Mouse (Mus musculus) splenic B cell, adult 2 months (primary cell): ENCODE data around the gene Vwa8.

Experiments used
- DNase-seq: peaks from one replicate; pipeline ENCODE4 v3.0.0-alpha.2; 2011; ENCODE audit warnings: low read depth, low spot score
- H3K27me3 ChIP-seq: 2 replicates; pipeline ENCODE4 v1.6.1; 2012; ENCODE audit warnings: mild to moderate bottlenecking, low read length, moderate library complexity, mixed read lengths; ENCODE audit not compliant: control insufficient read depth, poor library complexity, insufficient read depth, severe bottlenecking
- H3K36me3 ChIP-seq: 2 replicates; pipeline ENCODE4 v1.6.1; 2012; ENCODE audit warnings: mild to moderate bottlenecking, low read length, moderate library complexity, mixed read lengths; ENCODE audit not compliant: control insufficient read depth, poor library complexity, insufficient read depth, severe bottlenecking

Gene Vwa8

DNA sequence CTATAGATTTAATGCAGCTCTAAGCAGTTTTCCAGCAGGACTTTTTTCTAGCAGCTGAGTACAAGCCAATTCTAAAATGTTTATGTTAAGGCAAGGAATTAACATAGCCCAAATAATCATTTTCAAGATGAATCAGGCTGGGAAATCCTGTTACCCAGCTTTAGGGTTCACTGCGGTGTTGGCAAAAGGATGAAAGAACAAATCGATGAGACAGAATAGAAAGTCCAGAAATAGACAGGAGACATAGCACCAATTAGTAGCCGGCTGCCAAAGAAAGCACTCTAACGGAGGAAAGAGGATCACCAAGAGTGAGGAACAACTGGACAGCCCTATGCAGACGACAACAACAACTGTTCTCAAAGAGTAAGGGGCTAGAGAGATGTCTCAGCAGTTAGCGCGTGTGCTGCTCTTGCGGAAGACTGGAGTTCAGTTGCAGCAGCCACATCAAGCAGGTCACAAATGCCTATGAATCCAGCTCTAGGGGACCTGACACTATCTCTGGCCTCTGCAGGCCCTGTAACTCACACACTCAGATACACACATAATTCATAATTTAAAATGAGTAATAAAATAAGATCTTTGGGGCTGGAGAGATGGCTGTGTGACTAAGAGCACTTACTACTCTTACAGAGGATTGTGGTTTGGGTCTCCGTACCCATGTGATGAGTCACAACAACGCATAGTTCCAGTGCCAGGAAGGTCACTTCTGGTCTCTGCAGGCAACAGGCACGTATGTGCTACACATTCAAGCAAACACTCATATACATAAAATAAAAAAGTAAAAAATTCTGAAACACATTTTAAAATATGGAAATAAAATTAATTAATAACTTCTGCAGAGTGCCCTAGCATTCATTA is 265.9 kb downstream of the Vwa8 start:
- Histone ChIP-seq H3K27me3 (no peaks in the 10 kb centered on the region), H3K36me3 (no peaks in the 10 kb centered on the region)
- no peak for DNase-seq

GRCm38 (mm10) chr14:79118457-79118856 is 269.6 kb downstream of the Vwa8 start:
- H3K27me3 ChIP-seq, result no peaks in the 10 kb centered on the region
- H3K36me3 ChIP-seq, result no peaks in the 10 kb centered on the region
- no peak for DNase-seq

DNA sequence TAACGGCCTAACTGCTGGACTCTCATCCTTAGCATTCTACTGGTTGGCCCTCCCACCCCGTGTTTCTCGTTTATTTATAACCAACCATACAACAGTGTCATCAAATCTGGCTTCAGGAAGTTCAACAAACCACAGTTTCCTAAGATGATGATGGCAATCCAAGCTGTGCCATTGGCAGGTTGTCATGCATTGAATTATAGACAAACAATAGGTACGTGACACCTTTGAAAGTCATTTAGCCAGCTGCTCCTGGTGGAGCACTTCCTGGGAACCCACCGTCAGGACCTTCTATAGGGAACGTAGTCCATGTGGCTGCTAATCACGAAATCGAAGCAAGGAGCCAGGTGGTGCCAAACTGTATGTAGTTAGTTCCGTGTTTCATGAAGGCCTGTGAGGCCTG is 270.5 kb downstream of the Vwa8 start:
- DNase-seq, result no peak
- Histone ChIP-seq H3K27me3 (no peaks in the 10 kb centered on the region), H3K36me3 (no peaks in the 10 kb centered on the region)

GRCm38 (mm10) chr14:79120681-79121080 is 271.8 kb downstream of the Vwa8 start:
- Histone ChIP-seq H3K36me3 (no peaks in the 10 kb centered on the region), H3K27me3 (no peaks in the 10 kb centered on the region)
- DNase-seq, result no peak

DNA sequence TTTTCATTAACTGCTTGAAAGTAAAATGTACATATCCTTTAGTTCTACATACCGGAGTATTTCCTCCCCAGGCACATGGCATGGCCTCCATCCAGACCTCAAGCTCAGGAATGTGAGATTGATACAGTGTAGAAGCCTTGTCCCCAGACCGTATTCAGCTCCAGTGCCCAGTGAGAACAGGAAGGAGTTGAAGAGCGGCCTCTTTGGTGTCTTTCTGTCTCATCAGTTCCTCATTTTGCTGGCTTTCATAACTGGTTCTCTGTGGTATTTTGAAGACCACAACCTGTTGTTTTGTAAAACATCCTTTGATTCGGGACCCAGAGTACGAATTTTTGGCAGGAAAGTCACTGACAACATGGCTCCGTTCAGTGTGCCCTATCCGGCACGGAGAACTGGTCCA is 274.6 kb downstream of the Vwa8 start:
- Histone ChIP-seq H3K36me3 (no peaks in the 10 kb centered on the region), H3K27me3 (no peaks in the 10 kb centered on the region)
- DNase-seq, result peak; percentile 56

DNA sequence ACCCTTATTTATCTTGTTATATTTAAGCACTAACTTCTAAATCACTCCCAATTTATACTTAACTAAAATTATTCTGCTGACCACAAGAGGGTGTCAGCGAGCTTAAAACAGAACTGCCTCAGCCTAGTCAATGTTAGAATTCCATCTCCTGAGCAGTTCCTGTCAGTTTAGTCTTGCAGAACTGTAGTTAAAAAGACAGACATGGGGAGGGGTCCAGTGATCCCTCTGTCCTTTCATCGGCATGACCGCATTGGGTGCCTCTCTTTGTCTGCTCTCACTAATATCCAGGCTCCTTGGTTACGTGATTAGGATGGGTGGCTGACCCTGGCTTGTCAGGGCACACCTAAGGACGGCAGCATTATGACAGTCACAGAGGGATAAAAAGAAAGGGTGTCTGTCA is 275.8 kb downstream of the Vwa8 start:
- Histone ChIP-seq H3K36me3 (no peaks in the 10 kb centered on the region), H3K27me3 (no peaks in the 10 kb centered on the region)
- DNase-seq, result peak; percentile 65

- H3K27me3 ChIP-seq, result no peaks in the 10 kb centered on the region
- H3K36me3 ChIP-seq, result no peaks in the 10 kb centered on the region
- no peak for DNase-seq
Measured at GRCm38 (mm10) chr14:79126176-79126575, 277.3 kb downstream of the Vwa8 start.

DNA sequence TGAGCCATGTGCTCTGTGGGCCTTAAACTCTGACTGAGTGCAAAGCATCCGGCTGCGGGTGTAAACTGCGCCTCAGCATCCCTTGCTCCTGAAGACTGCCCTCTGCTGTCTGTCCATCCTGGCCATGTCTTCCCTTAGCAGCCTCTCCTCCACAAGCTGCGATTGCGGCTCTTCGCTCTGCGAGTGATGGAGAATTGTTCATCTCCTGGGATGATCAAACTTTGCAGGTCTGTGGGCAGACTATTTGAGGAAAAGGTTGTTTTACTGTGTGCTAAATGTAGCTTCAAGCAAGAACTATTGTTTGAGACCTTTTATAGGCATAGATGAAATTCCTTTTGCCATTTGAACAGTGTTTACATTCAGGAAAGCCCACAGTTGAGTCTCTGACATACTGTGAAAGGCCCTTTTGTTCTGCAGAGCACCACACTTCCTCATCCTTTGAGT is 286.1 kb downstream of the Vwa8 start:
- Histone ChIP-seq H3K36me3 (no peaks in the 10 kb centered on the region; the same call in 1 of the 2 replicates), H3K27me3 (no peaks in the 10 kb centered on the region)
- no peak for DNase-seq

DNA sequence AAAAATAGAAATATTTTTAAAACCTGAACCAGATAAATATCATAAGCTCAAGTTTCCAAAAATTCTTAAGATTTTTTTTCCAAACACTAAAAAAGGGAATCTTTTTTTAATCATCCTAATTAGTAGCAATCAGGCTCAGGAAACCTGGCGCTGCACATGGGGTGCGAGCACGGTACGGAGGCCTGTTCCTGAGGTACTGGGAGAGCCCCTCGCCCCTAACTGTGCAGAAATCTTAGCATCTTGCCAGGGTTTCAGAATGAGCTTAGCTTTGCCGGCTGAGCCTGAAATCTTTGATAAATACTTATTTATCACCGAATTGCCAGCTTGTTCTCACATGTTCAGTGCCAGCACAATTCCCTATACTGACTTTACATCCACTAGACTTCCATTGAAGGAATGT is 286.6 kb downstream of the Vwa8 start:
- DNase-seq, result no peak
- no peaks in the 10 kb centered on the region for H3K27me3 ChIP-seq
- no peaks in the 10 kb centered on the region; the same call in 1 of the 2 replicates for H3K36me3 ChIP-seq

DNA sequence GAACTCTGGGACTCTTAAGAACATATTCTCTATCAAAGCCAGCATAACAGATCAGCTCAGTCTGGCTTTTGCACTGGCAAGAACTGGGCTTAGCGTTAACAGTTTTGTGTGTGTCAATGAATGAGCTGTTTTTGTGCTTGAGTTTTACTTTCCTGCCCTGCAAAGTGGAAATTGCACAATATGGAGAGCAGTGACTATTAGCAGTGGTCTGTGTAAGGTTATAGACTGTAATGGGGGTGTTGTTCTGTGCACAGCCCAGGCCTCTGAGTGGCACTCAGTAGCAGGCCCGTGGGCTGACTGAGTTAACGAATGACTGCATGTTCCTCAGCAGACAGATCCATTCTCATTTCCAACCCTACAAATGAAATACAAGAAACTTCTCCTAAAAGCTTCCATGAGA is 287.7 kb downstream of the Vwa8 start:
- H3K27me3 ChIP-seq, result no peaks in the 10 kb centered on the region
- no peak for DNase-seq
- no peaks in the 10 kb centered on the region; the same call in 1 of the 2 replicates for H3K36me3 ChIP-seq

DNA sequence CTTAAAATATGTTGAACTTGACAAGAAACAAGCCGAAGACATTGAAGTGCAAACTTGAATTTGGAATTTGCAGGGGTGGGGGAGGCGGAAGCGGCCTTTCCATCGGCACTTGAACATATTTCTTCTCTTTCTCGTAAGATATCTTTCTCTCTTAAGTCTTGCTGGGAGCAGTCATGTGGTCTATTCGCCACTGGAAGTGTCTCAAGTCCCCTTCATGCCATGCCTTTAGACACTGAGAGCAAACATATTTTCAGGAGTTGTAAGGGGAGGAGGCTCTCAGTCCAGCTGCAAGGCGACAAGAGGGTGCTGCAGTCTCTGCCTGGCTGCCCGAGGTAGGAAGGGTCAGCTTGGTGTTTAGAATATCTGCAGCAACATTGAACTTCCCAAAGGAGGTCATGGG is 288.2 kb downstream of the Vwa8 start:
- H3K27me3 ChIP-seq, result no peaks in the 10 kb centered on the region
- DNase-seq, result no peak
- H3K36me3 ChIP-seq, result no peaks in the 10 kb centered on the region; the same call in 1 of the 2 replicates

DNA sequence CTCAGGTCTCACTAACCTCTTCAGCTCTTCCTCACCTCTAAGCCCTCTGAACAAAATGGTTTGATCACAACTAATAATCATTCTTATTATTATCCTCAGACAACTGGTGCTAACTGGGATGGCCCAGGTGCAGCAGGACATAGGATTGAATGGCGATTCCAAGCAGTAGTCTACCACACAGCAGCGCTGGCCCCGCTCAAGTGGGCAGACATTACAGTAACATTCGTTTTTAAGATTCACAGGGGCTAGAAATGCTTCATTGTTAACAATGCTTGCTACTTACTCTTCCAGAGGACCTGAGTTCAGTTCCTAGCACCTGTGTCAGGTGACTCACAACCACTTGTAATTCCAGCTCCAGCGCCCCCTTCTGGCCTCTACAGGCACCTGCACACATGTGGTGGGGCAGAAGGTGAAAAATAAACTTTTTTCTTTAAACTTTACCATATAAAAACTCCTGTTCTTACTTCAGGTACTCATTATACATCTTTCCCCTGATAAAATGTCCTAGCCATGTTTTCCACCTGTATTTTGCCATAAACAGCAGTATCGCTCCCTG is 290.3 kb downstream of the Vwa8 start:
- no peaks in the 10 kb centered on the region for H3K27me3 ChIP-seq
- no peaks in the 10 kb centered on the region for H3K36me3 ChIP-seq
- DNase-seq, result no peak

DNA sequence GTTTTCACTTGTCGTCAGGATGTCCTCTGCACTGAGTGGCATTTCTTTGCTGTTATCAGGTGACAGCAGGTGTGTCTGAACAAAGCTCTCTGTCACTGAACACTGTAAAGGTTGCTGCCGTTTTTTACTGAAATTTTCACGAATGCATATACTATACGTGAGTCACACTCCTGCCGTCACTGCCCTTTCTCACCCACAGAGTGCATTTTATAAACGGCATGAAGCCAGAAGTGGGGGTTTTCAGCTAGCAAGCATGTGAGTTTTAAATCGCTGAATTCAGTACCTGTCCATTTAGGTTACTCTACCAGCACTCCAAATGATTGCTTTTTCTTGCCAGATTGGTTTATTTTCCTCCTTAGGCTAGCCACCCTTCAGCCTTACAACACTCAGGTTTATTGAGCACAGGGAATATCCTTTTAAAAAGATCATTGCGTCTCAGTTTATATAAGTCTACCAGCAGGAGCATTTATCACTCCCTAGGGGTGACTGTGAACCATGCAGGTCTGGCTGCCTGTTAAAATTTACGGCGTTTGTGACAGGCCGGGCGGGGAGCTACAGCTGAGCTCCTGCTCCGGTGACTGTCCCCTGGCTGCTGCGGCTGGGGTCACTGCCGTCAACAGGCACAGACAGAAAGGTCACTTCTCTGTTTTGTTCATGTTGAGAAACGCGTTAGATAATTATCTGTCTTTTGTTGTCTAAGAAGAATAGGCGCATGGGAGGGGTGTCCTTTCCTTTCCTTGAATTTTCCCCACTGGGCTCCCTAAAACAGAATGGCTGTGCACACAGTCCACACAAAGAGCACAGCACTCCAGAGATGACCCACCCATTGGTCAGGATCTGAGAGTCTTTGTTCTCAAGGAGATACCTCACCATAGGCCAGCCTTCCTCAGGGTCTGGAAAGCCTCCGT is 291.3 kb downstream of the Vwa8 start:
- DNase-seq, result no peak
- Histone ChIP-seq H3K36me3 (no peaks in the 10 kb centered on the region), H3K27me3 (no peaks in the 10 kb centered on the region)

DNA sequence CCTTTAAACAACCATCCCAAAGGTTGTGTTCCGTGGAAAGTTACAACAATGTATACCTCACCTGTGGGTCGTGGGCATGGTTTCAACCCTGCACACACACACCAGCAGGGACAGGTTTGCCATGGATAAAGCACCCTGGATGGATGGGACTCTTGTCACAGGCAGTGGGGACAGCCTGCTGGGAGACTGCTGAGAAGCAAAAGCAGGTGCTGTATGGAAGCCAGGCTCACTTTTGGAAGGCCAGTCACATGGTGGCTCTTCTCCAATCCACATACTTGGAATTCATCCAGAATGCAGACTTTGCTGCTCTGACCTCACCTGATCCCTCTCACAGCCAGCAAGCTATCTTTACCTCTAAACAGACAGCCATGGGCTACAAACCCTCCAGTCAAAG is 292.0 kb downstream of the Vwa8 start:
- Histone ChIP-seq H3K36me3 (no peaks in the 10 kb centered on the region), H3K27me3 (no peaks in the 10 kb centered on the region)
- no peak for DNase-seq

GRCm38 (mm10) chr14:79142342-79142741 is 293.5 kb downstream of the Vwa8 start:
- H3K27me3 ChIP-seq, result no peaks in the 10 kb centered on the region
- H3K36me3 ChIP-seq, result no peaks in the 10 kb centered on the region
- no peak for DNase-seq
